In the genomic region with DNA sequence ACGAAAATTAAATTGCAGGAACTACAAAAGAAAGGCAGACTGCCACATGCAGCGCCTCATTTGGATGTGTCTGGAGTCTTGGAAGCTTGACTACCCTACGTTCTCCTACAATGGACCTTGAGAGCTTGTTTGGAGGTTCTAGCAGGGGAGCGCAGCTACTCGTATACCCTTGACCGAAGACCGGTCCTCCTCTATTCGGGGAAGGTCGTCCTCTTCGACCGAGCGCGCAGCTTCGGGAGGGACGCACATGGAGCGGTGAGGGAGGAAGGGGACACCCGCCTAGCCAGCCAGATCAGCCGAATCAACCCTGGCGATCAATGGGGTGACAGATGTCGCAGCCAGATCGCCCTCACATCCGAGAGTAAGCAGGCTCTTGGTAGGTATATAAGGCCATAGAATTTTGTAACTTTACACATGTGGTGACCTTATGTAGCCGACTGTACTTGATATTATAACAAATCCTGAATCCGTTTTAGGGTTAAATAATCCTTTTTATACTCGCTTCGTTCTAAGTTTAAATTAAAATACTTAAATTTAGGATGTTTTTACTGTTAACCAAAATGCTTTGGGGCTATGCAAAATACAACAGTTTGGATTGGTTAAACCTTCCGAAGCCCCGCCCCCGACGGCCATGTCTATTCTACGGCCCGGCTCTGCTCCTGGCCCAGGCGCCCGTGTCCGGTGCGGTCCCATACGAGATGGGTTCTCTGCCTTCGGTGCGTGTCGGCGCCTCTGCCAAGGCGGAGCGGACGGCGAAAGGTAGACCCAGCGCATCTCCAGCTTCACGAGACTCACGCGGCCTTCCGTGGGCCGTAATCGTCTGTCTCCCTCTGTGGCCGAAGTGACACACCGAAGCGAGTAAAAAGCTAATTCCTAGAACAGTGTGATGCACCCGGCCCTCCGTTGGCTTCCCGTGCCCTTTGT, we compare ENCODE assay signal across 8 mouse cellular contexts. TPM values are rescaled to one million over a fixed set of nuclear protein-coding genes. Genes with fewer than 3 reads are reported as not detected.
DNase-seq lines count a peak whose midpoint lies in the region; ATAC-seq and TF ChIP-seq lines count a peak whose summit lies in the region.

No protein-coding gene starts in this region.

- peak; percentile 80 for ATAC-seq in activated CD4-positive, CD25-positive, alpha-beta regulatory T cell, adult 4 months

- TF ChIP-seq POLR2A in cortical plate, adult 2 months (IDR thresholded peaks at IDR 0.05; ENCODE audit: extremely low read depth, insufficient read depth, low read length), result peak; percentile 95

- H3K27me3 ChIP-seq in megakaryocyte, embryonic 14.5 days (replicated peaks), result no peaks in the 10 kb centered on the region

- H3K36me3 ChIP-seq in megakaryocyte, embryonic 14.5 days (replicated peaks; ENCODE audit: low read length), result peaks cover 3% of the 10 kb centered on the region

- peaks cover 4% of the 10 kb centered on the region; the same call in 1 of the 2 replicates for H3K9me3 ChIP-seq in megakaryocyte, embryonic 14.5 days

- DNase-seq in gastrocnemius, adult 8-10 months (ENCODE audit: low spot score in 2 of 2), result peak; percentile 91 to 95
- peak; percentile 96 for DNase-seq in hindlimb bud, embryonic 11.5 days (ENCODE audit: extremely low spot score, low read depth, low spot score)
- DNase-seq in left cerebral cortex, adult 8-10 months (ENCODE audit: low spot score in 2 of 2), result peak; percentile 84 to 94
- DNase-seq in right cerebral cortex, postnatal 10 days (ENCODE audit: low spot score in 2 of 2), result peak; percentile 97 to 98
- DNase-seq in urinary bladder, postnatal 25 days (ENCODE audit: low spot score), result peak; percentile 94

- peak overlapping the region; percentile 63 for H3K4me3 ChIP-seq in cortical plate, adult 2 months (ENCODE audit: insufficient read depth, low read length)
- peak overlapping the region; percentile 99 for H3K4me3 ChIP-seq in megakaryocyte, embryonic 14.5 days (replicated peaks)

- no peaks in the 10 kb centered on the region for H3K4me1 ChIP-seq in cortical plate, adult 2 months (ENCODE audit: control insufficient read depth, insufficient read depth, low read length)
- H3K4me1 ChIP-seq in megakaryocyte, embryonic 14.5 days, result peaks cover 8% of the 10 kb centered on the region

- TF ChIP-seq CTCF in cortical plate, adult 2 months (IDR thresholded peaks at IDR 0.05; ENCODE audit: extremely low read depth, insufficient read depth, low read length), result no peak

- H3K27ac ChIP-seq in cortical plate, adult 2 months (ENCODE audit: insufficient read depth, low read length), result peak overlapping the region; percentile 84

RNA-seq across cellular contexts. Expression of a gene that starts 7.0 kb away (rescaled TPM):
- 10 to 100 TPM; 22.3 to 23.5 TPM for polyA plus RNA-seq in activated CD4-positive, CD25-positive, alpha-beta regulatory T cell, adult 4 months (2017; shearing (Covaris generic))
- polyA plus RNA-seq in cortical plate, adult 2 months (2012; rRNA removed), result 85.6 and 92.4 TPM in 2 replicates
- 10 to 100 TPM; 13.0 to 20.3 (median 17.8) TPM for total RNA-seq in gastrocnemius, adult 8-10 months (2022)
- 10 to 100 TPM; 33.6 to 43.8 (median 38.8) TPM for total RNA-seq in left cerebral cortex, adult 8-10 months (2022)
- 0.09 TPM in 1 of 2 replicates, not detected in the other for polyA plus RNA-seq in megakaryocyte, embryonic 14.5 days (2012; ENCODE audit: insufficient read depth, low replicate concordance)

RNA-seq across cellular contexts. Expression of a gene that starts 54.9 kb away (rescaled TPM):
- polyA plus RNA-seq in activated CD4-positive, CD25-positive, alpha-beta regulatory T cell, adult 4 months (2017; shearing (Covaris generic)), result not detected
- polyA plus RNA-seq in cortical plate, adult 2 months (2012; rRNA removed), result not detected in 2 replicates
- total RNA-seq in gastrocnemius, adult 8-10 months (2022), result not detected
- under 1 TPM in 1 of 4 experiments, not detected in 3; 0.60 TPM for total RNA-seq in left cerebral cortex, adult 8-10 months (2022)
- polyA plus RNA-seq in megakaryocyte, embryonic 14.5 days (2012; ENCODE audit: insufficient read depth, low replicate concordance), result not detected in 2 replicates

Comparison
In these comparisons a context has a peak if more than half of its experiments do, and no peak if none do; other contexts are left out.
1. Peak in every context shown above with its lines: DNase-seq, ATAC-seq, H3K4me3 ChIP-seq and H3K27ac ChIP-seq.
2. RNA of a gene that starts 7.0 kb away (polyA plus RNA-seq): 85.6 to 92.4 TPM in cortical plate, adult 2 months and 22.3 to 23.5 TPM in activated CD4-positive, CD25-positive, alpha-beta regulatory T cell, adult 4 months; 0.09 TPM in megakaryocyte, embryonic 14.5 days; every median in the first group is over 10 times any median in the second.